Mouse (Mus musculus) cerebellum, adult 18-20 months (tissue): Measurements from ENCODE around the gene Ahnak2.
"Not testable (repeated sequence)": the region's sequence is repeated elsewhere in the genome, so short reads cannot be mapped to it uniquely, and the experiment has no call there.

Experiments
- DNase-seq, 2 experiments: peaks; one replicate each; pipeline ENCODE4 v3.0.0; 2021

The Ahnak2 gene

DNA sequence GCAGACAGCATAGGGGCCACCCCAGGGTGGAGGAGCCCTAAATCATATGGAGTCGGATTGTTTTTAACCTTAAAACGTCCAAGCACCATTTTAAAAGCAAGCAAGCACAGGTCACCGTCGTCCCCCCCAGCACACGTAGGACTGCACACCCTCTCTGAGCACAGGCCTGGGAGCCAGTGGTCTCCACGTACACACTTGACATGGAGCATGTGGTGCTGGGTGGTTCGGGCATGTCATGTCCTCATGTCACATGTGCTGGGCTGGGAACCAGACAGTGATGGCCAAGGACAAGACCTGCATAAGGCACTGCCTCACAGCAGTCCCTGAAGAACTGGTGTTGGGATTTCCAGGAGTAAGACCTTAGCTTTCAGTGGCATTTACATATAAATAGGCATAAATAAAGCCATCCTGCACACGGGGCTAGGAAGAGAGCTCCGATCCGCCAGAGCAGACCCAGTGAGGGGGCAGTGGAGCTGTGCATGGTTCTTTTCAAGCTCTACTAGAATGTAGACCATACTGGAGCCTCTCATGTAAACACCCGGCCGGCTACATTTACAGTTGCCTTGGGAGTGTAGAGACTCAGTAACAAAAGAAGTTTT lies 18.0 kb upstream of the Ahnak2 start:
- no peak for DNase-seq

DNA sequence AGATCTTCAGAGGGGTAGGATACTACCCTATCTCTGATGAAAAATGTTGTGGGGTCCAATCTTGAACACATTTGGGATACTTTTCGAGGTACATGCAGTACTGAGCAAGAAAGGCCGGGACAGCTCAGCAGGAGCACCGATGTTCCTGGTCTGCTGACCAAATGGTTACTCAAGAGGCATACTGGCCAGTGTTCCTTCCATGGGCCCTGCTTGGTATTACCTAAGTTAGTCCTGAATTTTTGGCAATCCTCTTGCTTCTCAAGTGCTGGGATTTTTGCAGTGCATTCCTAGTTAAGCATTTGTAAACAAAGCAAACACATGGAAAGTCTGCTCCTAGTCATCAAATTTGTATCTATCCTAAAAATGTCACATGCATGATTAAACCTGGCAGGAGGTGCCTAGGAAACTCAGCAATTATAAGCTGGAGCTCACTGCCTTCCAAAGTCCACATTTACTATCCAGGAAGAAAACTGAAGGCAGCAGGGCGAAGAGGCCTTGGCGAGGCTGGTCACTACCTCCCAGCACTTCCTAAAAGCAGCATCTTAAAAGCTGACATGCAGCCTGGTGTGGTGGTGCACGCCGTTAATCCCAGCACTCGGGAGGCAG lies 16.7 kb upstream of the Ahnak2 start:
- no peak for DNase-seq

DNA sequence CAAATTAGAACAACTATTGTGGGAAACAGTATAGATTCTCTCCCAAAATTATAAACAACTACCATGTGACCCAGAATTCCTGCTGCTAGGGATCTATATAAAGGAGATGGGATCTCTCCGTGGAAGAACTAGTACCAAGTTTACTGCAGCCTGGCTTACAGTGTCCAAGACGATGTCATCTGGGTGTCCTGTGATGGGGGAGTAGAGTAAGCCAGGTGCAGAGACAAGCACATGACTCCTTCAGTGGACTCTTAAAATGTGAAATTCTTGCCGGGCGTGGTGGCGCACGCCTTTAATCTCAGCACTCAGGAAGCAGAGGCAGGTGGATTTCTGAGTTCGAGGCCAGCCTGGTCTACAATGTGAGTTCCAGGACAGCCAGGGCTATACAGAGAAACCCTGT lies 14.4 kb upstream of the Ahnak2 start:
- DNase-seq = not testable (repeated sequence)

- peak; percentile 62 to 63 for DNase-seq
Measured at GRCm38 (mm10) chr12:112816294-112816693, 13.8 kb upstream of the Ahnak2 start.

GRCm38 (mm10) chr12:112814682-112815470 lies 12.4 kb upstream of the Ahnak2 start:
- DNase-seq = no peak

DNA sequence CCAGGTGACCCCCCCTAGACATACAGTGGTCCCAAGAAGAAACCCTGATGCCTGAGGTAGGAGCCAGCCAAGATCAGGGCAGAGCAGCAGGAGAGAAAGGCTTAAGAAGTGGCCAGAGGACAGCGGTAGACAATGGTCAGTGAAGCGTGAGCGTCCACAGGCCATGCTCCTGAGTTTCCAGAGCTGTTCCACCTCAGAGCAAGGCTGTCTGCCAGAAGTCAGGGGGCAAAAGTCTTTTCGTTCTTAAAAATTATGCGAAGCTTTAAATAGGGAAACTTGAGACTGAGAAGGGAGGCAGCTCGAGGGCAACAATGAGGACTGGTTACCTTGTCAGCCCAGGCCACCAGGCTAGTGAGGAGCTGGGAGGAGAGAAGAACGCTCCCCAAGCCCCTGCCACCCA lies 10.9 kb upstream of the Ahnak2 start:
- no peak for DNase-seq

DNA sequence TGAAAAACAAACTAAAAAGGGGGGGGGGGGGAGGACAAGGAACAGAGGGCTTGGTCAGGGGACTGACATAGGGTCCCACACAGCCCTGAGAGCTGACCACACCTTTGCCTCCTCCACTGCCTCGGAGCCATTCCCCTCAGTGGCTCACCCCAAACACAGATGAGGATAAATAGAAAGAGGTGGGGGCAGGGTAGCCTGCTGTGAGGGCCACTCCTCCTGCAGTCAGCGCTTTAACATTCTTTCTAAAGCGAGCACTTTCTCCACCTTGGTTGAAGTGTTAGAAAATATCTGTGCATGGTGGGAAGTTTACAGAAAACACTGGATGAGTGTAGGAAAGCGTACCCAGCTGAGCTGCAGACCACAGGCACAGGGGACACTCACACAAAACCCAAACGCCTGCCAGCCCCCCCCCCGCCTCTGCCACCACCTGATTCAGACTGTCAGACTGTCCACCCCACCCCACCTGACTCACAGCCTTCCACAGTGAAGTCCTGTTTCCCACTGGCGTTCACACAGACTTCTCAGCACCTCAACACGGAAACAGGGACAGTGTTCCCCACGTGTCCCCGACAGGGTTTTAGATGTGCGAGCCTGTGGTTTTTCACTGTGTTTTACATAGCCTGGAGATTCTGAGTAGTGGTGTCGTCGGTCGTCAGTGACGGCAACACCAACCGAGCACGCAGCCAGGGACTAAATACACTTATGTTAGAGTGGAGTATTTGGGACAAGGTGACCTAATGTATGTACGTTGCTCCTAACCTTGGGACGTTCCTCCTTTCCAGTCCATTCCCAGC lies 7.8 kb upstream of the Ahnak2 start:
- DNase-seq = no peak

GRCm38 (mm10) chr12:112809641-112810040 lies 7.2 kb upstream of the Ahnak2 start:
- DNase-seq = no peak

DNA sequence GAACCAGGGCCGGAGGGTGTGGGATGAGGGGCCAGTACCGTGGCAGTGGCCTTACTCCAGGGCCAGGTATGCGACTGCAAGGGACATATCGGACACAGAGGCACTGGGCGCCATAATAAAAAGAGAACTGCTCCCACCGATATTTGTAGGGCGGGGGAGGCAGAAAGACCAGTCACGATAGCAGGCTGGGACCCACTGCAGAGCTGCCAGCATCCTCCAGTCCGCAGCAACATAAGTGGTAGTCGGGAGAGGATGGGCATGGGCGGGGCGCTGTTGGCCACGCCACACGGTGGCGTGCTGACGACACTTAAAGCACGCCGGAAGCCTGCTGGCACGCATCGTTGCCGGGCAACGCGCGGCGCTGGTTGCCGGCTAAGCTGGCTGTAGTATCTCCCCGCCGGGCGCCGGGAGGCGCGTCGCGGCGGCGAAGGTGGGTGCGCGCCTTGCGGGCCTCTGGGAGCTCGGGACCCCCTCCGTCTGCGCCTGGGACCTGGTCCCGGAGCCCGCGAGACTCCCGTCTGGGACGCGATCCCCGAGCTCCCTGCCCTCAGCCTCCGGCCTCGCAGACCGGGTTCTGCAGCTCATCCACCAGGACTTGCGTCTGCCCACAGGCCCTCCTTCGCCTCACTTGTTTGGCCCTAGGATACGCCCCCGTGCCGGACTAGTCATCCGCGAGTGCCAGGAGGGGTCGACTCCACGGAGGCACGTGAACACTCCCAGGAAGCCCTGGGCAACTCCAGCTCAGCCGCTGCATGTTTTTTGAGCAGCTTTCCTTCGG lies 6.3 kb upstream of the Ahnak2 start, which contains the start of gene Clba1:
TSS of gene Clba1 (plus strand) at position 351 of the 778 bp plus-strand sequence.
- DNase-seq = peak; percentile 94 to 96

- DNase-seq = no peak
Measured at GRCm38 (mm10) chr12:112808212-112808586, 5.7 kb upstream of the Ahnak2 start.

DNA sequence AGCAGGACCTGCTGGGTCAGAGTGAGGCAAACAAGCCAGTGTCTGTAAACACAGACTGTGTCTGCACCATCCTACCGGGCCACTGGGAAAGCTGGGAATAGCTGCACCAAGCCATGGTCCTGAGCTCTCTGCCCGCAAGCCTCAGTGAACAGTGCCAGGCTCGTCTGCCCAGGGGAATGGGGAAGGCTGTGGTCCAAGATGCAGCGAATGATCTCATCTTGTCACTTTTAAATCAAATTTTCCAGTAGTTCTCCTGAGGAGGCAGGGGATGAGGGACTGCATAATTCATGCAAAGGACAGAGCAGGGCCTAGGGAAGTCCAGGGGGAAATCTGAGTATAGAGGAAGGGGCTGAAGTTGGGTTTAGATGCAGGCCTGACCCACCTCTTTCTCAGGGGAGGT lies 5.3 kb upstream of the Ahnak2 start:
- DNase-seq = no peak

DNA sequence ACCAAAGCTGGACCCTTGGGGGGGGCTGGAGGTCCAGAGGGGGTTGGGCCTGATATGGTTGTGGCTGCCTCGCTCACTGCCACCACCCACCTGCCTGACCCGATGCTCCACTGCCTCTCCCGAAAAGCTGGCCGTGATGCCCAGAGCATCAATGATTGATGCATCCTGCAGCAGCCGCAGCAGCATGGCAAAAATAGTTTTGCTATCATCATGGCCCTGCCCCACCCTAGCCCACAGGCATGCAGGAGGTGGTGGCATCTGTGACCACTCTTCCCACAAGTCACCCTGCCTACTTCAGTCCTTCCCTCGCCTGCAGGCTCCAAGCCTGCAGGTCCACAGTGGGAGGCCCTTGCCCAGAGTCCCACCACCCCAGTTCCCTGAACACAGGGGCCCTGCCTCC lies 3.6 kb upstream of the Ahnak2 start:
- no peak for DNase-seq

DNA sequence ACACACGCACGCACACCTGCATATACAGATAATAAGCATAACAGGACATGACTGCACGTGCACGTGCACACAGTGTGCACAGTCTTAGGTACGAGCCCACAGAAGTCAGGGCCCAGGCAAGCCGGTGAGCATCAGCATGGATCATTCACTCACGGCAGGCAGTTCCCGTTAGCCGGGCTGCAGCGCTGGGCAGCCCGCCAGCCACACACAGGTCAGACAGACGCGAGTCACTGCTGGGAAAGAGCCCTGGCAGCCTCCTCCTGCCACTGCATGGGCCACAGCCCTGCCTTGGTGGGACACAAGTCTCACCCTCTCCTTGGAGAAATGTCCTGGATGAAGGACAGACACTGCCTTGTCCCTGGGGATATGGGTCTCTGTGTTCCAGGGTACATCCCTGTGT lies 1.6 kb upstream of the Ahnak2 start:
- peak in 1 of 2 experiments; percentile 42 for DNase-seq

- no peak for DNase-seq
Measured at GRCm38 (mm10) chr12:112802917-112803316, 460 bp upstream of the Ahnak2 start.

- peak; percentile 60 to 78 for DNase-seq
Measured at GRCm38 (mm10) chr12:112800476-112800875, 2.0 kb downstream of the Ahnak2 start.

DNA sequence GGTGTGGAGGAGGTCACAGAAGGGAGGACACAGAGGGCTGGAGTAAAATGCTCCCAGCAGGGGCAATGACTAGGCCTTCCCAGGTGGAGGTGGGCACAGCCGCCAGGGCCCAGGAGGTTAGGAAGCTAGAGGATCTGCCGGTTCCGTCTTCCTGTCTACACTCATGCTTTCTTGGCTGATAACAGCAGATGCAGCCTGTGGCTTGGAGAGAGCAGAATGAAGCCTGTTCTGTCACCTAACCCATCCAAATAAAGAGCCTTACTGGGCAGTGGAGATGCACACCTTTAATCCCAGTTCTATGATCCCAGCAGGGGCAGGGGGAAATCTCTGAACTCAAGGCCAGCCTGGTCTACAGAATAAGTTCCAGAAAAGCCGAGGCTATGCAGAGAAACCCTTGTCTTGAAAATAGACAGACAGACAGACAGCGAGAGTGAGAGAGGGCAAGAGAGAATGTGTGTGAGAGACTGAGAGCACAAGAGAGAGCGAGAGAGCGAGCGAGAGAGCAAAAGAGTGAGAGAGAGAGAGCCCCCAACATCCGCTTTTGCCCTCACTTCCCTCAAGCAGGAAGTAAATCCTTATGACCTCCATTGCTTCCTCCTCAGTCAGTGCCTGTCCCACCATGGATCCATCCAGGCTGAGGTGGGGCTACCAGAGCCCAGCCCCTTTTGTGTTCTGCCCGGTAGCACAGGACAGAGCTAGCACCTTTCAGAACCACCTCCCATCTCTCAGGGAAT lies 3.1 kb downstream of the Ahnak2 start:
- no peak for DNase-seq

- no peak for DNase-seq
Measured at GRCm38 (mm10) chr12:112798716-112799115, 3.7 kb downstream of the Ahnak2 start.

GRCm38 (mm10) chr12:112798332-112798681 lies 4.2 kb downstream of the Ahnak2 start:
- no peak for DNase-seq

DNA sequence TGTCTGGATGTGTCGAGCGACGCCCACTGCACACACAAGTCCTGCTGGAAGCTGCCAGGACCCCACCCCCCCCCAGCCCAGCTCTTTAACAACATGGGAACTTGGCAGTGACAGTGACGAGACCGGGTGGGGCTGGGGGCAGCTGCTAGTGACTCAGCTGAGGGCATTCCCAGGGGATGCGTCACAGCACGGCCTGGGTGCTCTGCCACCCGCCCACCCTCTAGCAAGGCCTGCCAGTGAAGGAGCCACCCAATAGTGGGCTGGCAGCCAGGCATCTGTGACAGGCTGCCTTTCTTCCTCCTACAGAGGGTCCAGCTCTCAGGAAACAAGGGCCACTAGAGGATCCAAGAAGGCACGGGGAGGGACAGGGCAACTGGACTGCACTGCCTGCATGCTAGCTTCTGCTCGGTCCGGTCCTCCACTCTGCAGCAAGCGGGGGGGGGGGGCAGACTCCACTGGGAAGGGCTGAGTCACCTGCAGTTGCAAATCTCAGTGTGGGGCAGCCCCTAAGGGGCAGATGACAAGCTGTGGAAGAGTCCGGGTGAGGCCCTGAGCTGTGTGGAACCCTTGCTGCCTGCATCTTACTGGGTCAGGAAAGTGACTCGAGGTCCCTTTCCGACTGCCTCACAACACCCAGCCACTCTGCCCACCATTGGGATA lies 4.7 kb downstream of the Ahnak2 start:
- no peak for DNase-seq

DNA sequence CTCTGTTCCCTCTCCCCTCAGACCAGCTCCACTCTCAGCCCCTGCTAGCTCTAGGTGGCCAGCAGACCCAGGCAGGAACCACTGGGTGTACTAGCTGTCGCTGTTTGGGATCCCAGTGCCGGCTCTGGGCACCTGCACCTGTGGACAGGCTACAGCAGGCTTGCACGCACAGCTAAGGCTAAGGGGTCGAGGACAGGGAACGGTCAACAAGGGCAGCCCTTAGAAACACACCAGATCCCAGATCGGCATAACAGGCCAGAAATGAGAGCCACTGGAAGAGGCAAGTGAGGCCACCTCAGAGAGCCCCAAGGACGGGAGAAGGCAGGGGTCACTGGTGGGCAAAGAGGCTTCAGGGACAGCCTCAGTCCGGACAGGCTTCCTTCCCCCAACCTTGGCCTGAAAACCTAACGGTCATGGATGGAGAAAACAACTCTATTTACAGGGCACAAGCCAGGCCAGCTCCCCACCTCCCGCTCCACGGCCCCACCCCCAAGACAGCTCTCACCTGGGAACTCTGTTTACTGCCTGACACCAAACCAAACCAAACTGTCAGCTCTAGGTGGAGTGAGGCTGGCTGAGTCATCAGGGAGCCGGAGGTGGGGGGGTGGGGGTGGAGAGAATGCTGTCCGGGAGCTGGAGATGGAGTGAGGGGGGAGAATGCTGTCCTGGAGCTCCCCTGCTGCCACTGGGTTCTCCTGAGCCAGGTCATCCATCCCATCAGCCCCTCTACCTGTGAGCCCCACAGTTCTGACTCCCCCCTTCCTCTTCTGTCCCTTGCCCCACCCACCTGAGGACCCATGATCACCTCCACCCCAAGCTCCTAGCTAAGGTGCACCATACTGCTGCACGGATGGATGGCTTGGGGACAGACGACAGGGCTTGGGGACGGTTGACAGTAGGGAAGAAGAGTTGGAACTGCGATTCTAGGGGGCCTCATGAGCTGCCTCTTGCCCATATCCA lies 5.6 kb downstream of the Ahnak2 start:
- no peak for DNase-seq
